Mouse (Mus musculus) midbrain, postnatal 0 days (tissue): ENCODE measurements around the gene Rnf167. TPM values are rescaled to one million over a fixed set of nuclear protein-coding genes. Genes with fewer than 3 reads are reported as not detected.

Experiments
- ATAC-seq: fragments of 200-750 bp; cut with Nextera tagmentation; 2 replicates; pipeline ENCODE4 v1.8.0; 2017; ENCODE audit warnings: moderate number of reproducible peaks, mild to moderate bottlenecking, moderate TSS enrichment, moderate library complexity; ENCODE audit not compliant: low FRiP score
- DNase-seq: peaks from one replicate; pipeline ENCODE4 v3.0.0-alpha.2; 2015; ENCODE audit warnings: low spot score
- H3K27ac ChIP-seq: fragments of 300-500 bp; sonication (generic); 2 replicates; pipeline ENCODE4 v1.5.1; 2014; ENCODE audit warnings: low read depth, mild to moderate bottlenecking, low read length, mixed read lengths
- H3K27me3 ChIP-seq: fragments of 300-500 bp; sonication (generic); 2 replicates; pipeline ENCODE4 v1.6.1; 2014; ENCODE audit warnings: low read length, control low read depth, mixed read lengths; ENCODE audit not compliant: insufficient read depth
- H3K36me3 ChIP-seq: fragments of 300-500 bp; sonication (generic); 2 replicates; pipeline ENCODE4 v1.6.1; 2014; ENCODE audit warnings: low read length, control low read depth, mixed read lengths; ENCODE audit not compliant: insufficient read depth
- H3K4me1 ChIP-seq: fragments of 300-500 bp; sonication (generic); 2 replicates; pipeline ENCODE4 v1.6.1; 2014; ENCODE audit warnings: mild to moderate bottlenecking, control low read depth, antibody characterized with exemption, low read length, mixed read lengths; ENCODE audit not compliant: insufficient read depth
- H3K4me2 ChIP-seq: fragments of 300-500 bp; sonication (generic); 2 replicates; pipeline ENCODE4 v1.6.1; 2014; ENCODE audit warnings: low read depth, mild to moderate bottlenecking, low read length, mixed read lengths; ENCODE audit not compliant: poor library complexity, severe bottlenecking
- H3K4me3 ChIP-seq: fragments of 300-500 bp; sonication (generic); 2 replicates; pipeline ENCODE4 v1.5.1; 2014; ENCODE audit warnings: low read depth, mild to moderate bottlenecking, low read length, moderate library complexity
- H3K9ac ChIP-seq: fragments of 300-500 bp; sonication (generic); replicated peaks from 2 replicates; pipeline ENCODE4 v1.6.1; 2014; ENCODE audit warnings: mild to moderate bottlenecking, low read length, moderate library complexity, mixed read lengths; ENCODE audit not compliant: poor library complexity, severe bottlenecking
- H3K9me3 ChIP-seq: fragments of 300-500 bp; sonication (generic); 2 replicates; pipeline ENCODE4 v1.6.1; 2016; ENCODE audit warnings: low read length, control low read depth
- CTCF ChIP-seq: IDR thresholded peaks from 2 replicates; pipeline ENCODE4 v1.5.1; 2016; ENCODE audit warnings: antibody characterized with exemption, mild to moderate bottlenecking
- WGBS: fragments of 180-500 bp; shearing (Covaris S2); extraction: QIAGEN DNeasy Blood & Tissue Kit; methylation state at CpG from one replicate; pipeline ENCODE4 v1.1.7; 2014; 5-methylcytosine and 5-hydroxymethylcytosine counted together
- polyA plus RNA-seq: library from polyadenylated mRNA; unstranded; fragments of >200 nt; fragmentation: Nextera tagmentation; extraction: Ambion mirVana; gene quantifications from 2 replicates; pipeline ENCODE4 v1.2.1, GENCODE M21; 2015
- total RNA-seq: library from RNA; depleted of rRNA; stranded (reverse); fragments of >200 nt; gene quantifications from 2 replicates; pipeline ENCODE4 v1.2.3, GENCODE M21; 2014

Rnf167 gene
- total and polyA plus RNA-seq, 2 experiments from 2014 or later = 74.4 to 97.2 TPM

- no peak for ATAC-seq
- peaks cover 64% of the 10 kb centered on the region for H3K36me3 ChIP-seq
- no peak overlapping the region for H3K9ac ChIP-seq
- no peak overlapping the region for H3K4me2 ChIP-seq
- no peak for TF ChIP-seq CTCF
- H3K27me3 ChIP-seq = no peaks in the 10 kb centered on the region
- no peak overlapping the region for H3K4me3 ChIP-seq
- WGBS = 91% methylated on average over 8 of the region's 8 CpGs
- DNase-seq = no peak
- no peak overlapping the region for H3K27ac ChIP-seq
- H3K4me1 ChIP-seq = no peaks in the 10 kb centered on the region
- H3K9me3 ChIP-seq = no peaks in the 10 kb centered on the region
Measured at GRCm38 (mm10) chr11:70679894-70680293, 32.9 kb downstream of the Rnf167 start.

GRCm38 (mm10) chr11:70681170-70681569, 34.1 kb downstream of the Rnf167 start:
- ATAC-seq = no peak
- WGBS = 63% methylated on average over 12 of the region's 12 CpGs
- no peak overlapping the region for H3K27ac ChIP-seq
- H3K9ac ChIP-seq = no peak overlapping the region
- peaks cover under 1% of the 10 kb centered on the region; the same call in 1 of the 2 replicates for H3K4me1 ChIP-seq
- TF ChIP-seq CTCF = no peak
- no peaks in the 10 kb centered on the region for H3K27me3 ChIP-seq
- peaks cover 51% of the 10 kb centered on the region for H3K36me3 ChIP-seq
- H3K9me3 ChIP-seq = no peaks in the 10 kb centered on the region
- H3K4me2 ChIP-seq = no peak overlapping the region
- no peak overlapping the region for H3K4me3 ChIP-seq
- no peak for DNase-seq

GRCm38 (mm10) chr11:70681897-70682581, 35.0 kb downstream of the Rnf167 start:
- Histone ChIP-seq H3K9ac (no peak overlapping the region), H3K27ac (peak overlapping the region; percentile 62), H3K4me2 (no peak overlapping the region), H3K9me3 (no peaks in the 10 kb centered on the region), H3K4me3 (no peak overlapping the region), H3K4me1 (peaks cover 8% of the 10 kb centered on the region), H3K27me3 (no peaks in the 10 kb centered on the region), H3K36me3 (peaks cover 44% of the 10 kb centered on the region)
- peak; percentile 90 for DNase-seq
- 18% methylated on average over 11 of the region's 11 CpGs for WGBS
- TF ChIP-seq CTCF = peak; percentile 90
- peak; percentile 75 for ATAC-seq

- TF ChIP-seq CTCF = no peak
- H3K4me3 ChIP-seq = no peak overlapping the region
- no peaks in the 10 kb centered on the region for H3K27me3 ChIP-seq
- peaks cover 37% of the 10 kb centered on the region for H3K36me3 ChIP-seq
- no peak overlapping the region for H3K4me2 ChIP-seq
- DNase-seq (no peak), ATAC-seq (no peak)
- no peak overlapping the region for H3K27ac ChIP-seq
- WGBS = 94% methylated on average over 5 of the region's 5 CpGs
- H3K9me3 ChIP-seq = no peaks in the 10 kb centered on the region
- peaks cover 10% of the 10 kb centered on the region for H3K4me1 ChIP-seq
- no peak overlapping the region for H3K9ac ChIP-seq
Measured at GRCm38 (mm10) chr11:70683640-70684039, 36.6 kb downstream of the Rnf167 start.

GRCm38 (mm10) chr11:70686901-70687566, 40.0 kb downstream of the Rnf167 start:
- 4% methylated on average over 16 of the region's 16 CpGs for WGBS
- Histone ChIP-seq H3K9me3 (no peaks in the 10 kb centered on the region), H3K4me3 (peak overlapping the region; percentile 76), H3K4me1 (peaks cover 14% of the 10 kb centered on the region), H3K27ac (peak overlapping the region; percentile 80), H3K9ac (peak overlapping the region; percentile 89), H3K4me2 (peak overlapping the region; percentile 59), H3K36me3 (peaks cover 15% of the 10 kb centered on the region), H3K27me3 (no peaks in the 10 kb centered on the region)
- DNase-seq = peak; percentile 57
- ATAC-seq = no peak; the same call in 1 of the 2 replicates
- peak; percentile 35 for TF ChIP-seq CTCF

GRCm38 (mm10) chr11:70687601-70688199, 40.7 kb downstream of the Rnf167 start, which contains the start of gene Camta2:
TSS of gene Camta2 (minus strand) at chr11:70688105.
- WGBS = 1% methylated on average over 47 of the region's 55 CpGs

More at GRCm38 (mm10) chr11:70687601-70688199, 40.7 kb downstream of the Rnf167 start, which contains the start of gene Camta2:
- Histone ChIP-seq H3K9ac (peak within 1 kb of the TSS; percentile 89), H3K27me3 (no peaks in the 10 kb centered on the region), H3K27ac (peak within 1 kb of the TSS; percentile 80), H3K36me3 (peaks cover 15% of the 10 kb centered on the region), H3K4me1 (peaks cover 14% of the 10 kb centered on the region), H3K4me3 (peak within 1 kb of the TSS; percentile 76), H3K9me3 (no peaks in the 10 kb centered on the region), H3K4me2 (peak within 1 kb of the TSS; percentile 59)
- peak; percentile 81 for ATAC-seq
- DNase-seq = peak; percentile 83
- TF ChIP-seq CTCF = peak; percentile 66
